Mouse (Mus musculus) neutrophil, adult 65 days (primary cell): ENCODE data around the gene Klhl28. TPM values are rescaled to one million over a fixed set of nuclear protein-coding genes. Genes with fewer than 3 reads are reported as not detected.

Source experiments
- total RNA-seq: library from RNA; stranded (reverse); gene quantifications from 2 replicates; pipeline ENCODE4 v1.2.4, GENCODE M21; 2023

Gene Klhl28
- 23.8 and 34.1 TPM in 2 replicates for total RNA-seq

GRCm38 (mm10) chr12:64965124-64966026, at the start of gene Klhl28, which contains the start of gene Togaram1:
Gene Klhl28, minus strand, starts transcription at chr12:64965534.
Gene Togaram1, plus strand, starts transcription at chr12:64965804.

DNA sequence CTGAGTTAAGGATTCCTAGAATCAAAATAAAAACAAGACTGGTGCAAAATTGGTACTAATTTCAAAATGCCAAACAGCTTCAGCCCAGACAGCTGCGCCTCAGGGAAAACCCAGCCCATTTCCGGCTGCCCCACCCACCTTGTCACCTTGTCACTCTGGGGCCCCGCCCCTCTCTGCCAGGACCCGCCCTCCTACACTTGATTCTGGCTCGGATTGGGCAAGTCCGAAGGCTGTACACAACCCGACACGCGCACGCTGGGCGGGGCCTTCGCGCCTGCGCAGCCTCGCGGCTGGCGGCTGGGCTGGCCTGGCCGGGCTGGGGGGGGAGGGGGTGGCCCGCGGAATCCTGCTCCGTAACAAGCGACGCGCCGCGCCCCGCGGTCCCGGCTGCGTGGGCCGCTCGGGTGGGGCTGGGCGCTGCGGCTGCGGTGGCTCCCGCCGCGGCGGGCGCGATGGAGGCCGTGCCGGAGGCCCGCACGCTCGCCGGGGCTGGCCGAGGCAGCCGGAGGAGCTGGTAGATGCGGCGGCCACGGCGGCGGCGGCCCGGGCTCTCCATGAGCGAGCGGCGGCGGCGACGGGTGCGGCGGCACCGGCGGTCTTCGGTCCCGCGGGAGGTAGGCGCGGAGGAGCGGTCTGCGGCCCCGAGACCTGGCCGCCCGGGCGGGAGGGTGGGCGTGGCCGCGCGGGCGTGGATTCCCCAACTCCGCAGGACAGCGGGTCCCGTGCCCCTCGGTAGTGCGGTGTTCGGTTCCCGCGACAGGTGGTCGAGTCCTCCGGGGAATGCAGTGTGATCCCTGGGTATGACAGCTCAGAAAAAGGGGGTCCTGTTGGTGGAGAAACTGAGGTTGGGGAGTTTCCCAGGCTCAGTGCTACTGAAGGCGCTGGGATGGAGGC, 47.5 kb downstream of the Klhl28 start, which contains the start of gene Gm527:
TSS of gene Gm527 (plus strand) at position 329 of the 894 bp plus-strand sequence.

Other genes with a start within 250 kb of the Klhl28 start
- gene Gm527, start 47.6 kb downstream of the Klhl28 start, total RNA-seq = 2.0 and 5.2 TPM in 2 replicates
- gene Togaram1, start 270 bp upstream of the Klhl28 start, total RNA-seq = 45.6 and 62.6 TPM in 2 replicates
- gene Prpf39, start 70.8 kb upstream of the Klhl28 start, total RNA-seq = 69.5 and 94.9 TPM in 2 replicates
- 13.6 and 13.8 TPM in 2 replicates for gene Fkbp3, start 108.5 kb upstream of the Klhl28 start, total RNA-seq
- 7.2 and 13.3 TPM in 2 replicates for gene Fancm, start 110.1 kb upstream of the Klhl28 start, total RNA-seq
- 15.2 and 15.9 TPM in 2 replicates for gene Mis18bp1, start 207.1 kb upstream of the Klhl28 start, total RNA-seq